Mouse (Mus musculus): ENCODE data around the gene Sptan1. TPM values are rescaled to one million over a fixed set of nuclear protein-coding genes. Genes with fewer than 3 reads are reported as not detected.
"Not testable (repeated sequence)": the region's sequence is repeated elsewhere in the genome, so short reads cannot be mapped to it uniquely, and the experiment has no call there.

Gene Sptan1
- polyA plus RNA-seq, 1 experiment from 2014 or later: 166 TPM

DNA sequence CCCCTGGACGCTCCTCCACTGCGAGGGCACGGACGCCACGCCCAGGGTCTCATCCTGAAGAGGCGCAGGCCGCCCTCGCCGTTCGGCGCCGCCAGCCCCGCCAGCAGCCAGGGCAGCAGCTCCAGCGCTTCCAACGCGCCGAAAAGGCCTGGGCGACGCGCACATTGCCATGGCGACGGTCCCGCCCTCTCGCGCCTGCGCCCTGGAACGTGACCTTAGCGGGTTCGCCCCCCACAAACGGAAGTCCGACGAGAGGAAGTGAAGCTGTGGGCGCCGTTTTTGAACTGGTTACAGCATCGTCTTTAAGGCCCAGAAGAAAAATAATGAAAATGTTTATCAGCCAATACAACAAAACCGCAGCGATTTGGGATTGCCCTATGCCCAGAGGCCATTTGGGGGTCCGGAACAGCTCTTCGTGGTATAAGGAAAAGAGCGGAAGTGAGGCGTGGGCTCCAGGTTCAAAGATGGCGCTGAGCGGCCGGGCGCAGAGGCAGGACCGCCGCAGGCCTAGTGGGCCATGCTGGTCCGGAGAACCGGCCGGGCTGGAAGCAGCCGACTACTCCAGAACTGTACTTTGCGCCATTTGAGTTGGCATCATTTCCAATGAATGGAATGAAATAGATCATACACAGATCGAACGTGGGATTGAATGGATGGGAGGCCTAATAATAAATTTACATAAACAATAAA is 83.5 kb downstream of the Sptan1 start, which contains the start of gene Wdr34:
TSS of gene Wdr34 (minus strand) at position 183 of the 690 bp plus-strand sequence.
- no peaks in the 10 kb centered on the region for H3K9me3 ChIP-seq
- H3K4me1 ChIP-seq: peaks cover 7% of the 10 kb centered on the region
- H3K27ac ChIP-seq (replicated peaks): peak within 1 kb of the TSS; percentile 85
- peak within 1 kb of the TSS; percentile 49 for H3K4me3 ChIP-seq
- peak within 1 kb of the TSS; percentile 50 for H3K9ac ChIP-seq (replicated peaks)
- peak within 1 kb of the TSS; percentile 52 for H3K4me2 ChIP-seq (replicated peaks)
- H3K36me3 ChIP-seq: peaks cover 11% of the 10 kb centered on the region; the same call in 1 of the 2 replicates
- peak; percentile 94 for ATAC-seq (ENCODE audit: low FRiP score, low read depth)
- H3K27me3 ChIP-seq: peaks cover 9% of the 10 kb centered on the region; the same call in 1 of the 2 replicates
- 1% methylated on average over 54 of the region's 54 CpGs for WGBS

GRCm38 (mm10) chr2:30049831-30050230 is 84.5 kb downstream of the Sptan1 start:
- Histone ChIP-seq H3K36me3 (peaks cover 9% of the 10 kb centered on the region; the same call in 1 of the 2 replicates), H3K27ac (replicated peaks) (no peak overlapping the region), H3K4me2 (replicated peaks) (no peak overlapping the region), H3K4me1 (peaks cover 7% of the 10 kb centered on the region), H3K9ac (replicated peaks) (no peak overlapping the region), H3K9me3 (no peaks in the 10 kb centered on the region), H3K27me3 (peaks cover 11% of the 10 kb centered on the region; the same call in 1 of the 2 replicates), H3K4me3 (0 out of 2 replicates have a peak overlapping the region, but pooled peaks have one; percentile 49)
- WGBS: 83% methylated on average over 3 of the region's 3 CpGs
- ATAC-seq (ENCODE audit: low FRiP score, low read depth): no peak

GRCm38 (mm10) chr2:30051992-30052761 is 86.8 kb downstream of the Sptan1 start:
- Histone ChIP-seq H3K4me1 (peaks cover 11% of the 10 kb centered on the region), H3K9me3 (no peaks in the 10 kb centered on the region), H3K27me3 (peaks cover 11% of the 10 kb centered on the region; the same call in 1 of the 2 replicates)

GRCm38 (mm10) chr2:30055310-30055709 is 90.0 kb downstream of the Sptan1 start:
- not testable (repeated sequence) for H3K27ac ChIP-seq (replicated peaks); H3K4me1 ChIP-seq; H3K36me3 ChIP-seq; H3K27me3 ChIP-seq; ATAC-seq (ENCODE audit: low FRiP score, low read depth); H3K9ac ChIP-seq (replicated peaks); H3K4me2 ChIP-seq (replicated peaks); H3K4me3 ChIP-seq; H3K9me3 ChIP-seq
- WGBS: 93% methylated on average over 3 of the region's 3 CpGs

More at GRCm38 (mm10) chr2:30051992-30052761, 86.8 kb downstream of the Sptan1 start:
- WGBS: 47% methylated on average over 6 of the region's 6 CpGs
- ATAC-seq (ENCODE audit: low FRiP score, low read depth): no peak
- no peak overlapping the region for H3K27ac ChIP-seq (replicated peaks)
- no peaks in the 10 kb centered on the region for H3K36me3 ChIP-seq
- no peak overlapping the region for H3K4me2 ChIP-seq (replicated peaks)
- no peak overlapping the region for H3K4me3 ChIP-seq
- H3K9ac ChIP-seq (replicated peaks): no peak overlapping the region

- H3K9me3 ChIP-seq: no peaks in the 10 kb centered on the region
- no peak overlapping the region for H3K27ac ChIP-seq (replicated peaks)
- ATAC-seq (ENCODE audit: low FRiP score, low read depth): no peak
- H3K4me3 ChIP-seq: no peak overlapping the region
- peaks cover 5% of the 10 kb centered on the region; the same call in 1 of the 2 replicates for H3K27me3 ChIP-seq
- H3K9ac ChIP-seq (replicated peaks): no peak overlapping the region
- peaks cover 17% of the 10 kb centered on the region for H3K4me1 ChIP-seq
- no peak overlapping the region for H3K4me2 ChIP-seq (replicated peaks)
- no peaks in the 10 kb centered on the region for H3K36me3 ChIP-seq
- WGBS: 85% methylated on average over 3 of the region's 3 CpGs
Observed at GRCm38 (mm10) chr2:30056736-30057135, 91.4 kb downstream of the Sptan1 start.

- Histone ChIP-seq H3K9me3 (no peaks in the 10 kb centered on the region), H3K4me1 (peaks cover 18% of the 10 kb centered on the region), H3K36me3 (no peaks in the 10 kb centered on the region), H3K9ac (replicated peaks) (no peak within 1 kb of the TSS), H3K27ac (replicated peaks) (no peak within 1 kb of the TSS), H3K27me3 (peaks cover 5% of the 10 kb centered on the region; the same call in 1 of the 2 replicates), H3K4me2 (replicated peaks) (no peak within 1 kb of the TSS), H3K4me3 (no peak within 1 kb of the TSS)
- no peak for ATAC-seq (ENCODE audit: low FRiP score, low read depth)
- 48% methylated on average over 12 of the region's 12 CpGs for WGBS
Observed at GRCm38 (mm10) chr2:30057223-30057904, 92.0 kb downstream of the Sptan1 start, which contains the start of gene Set. Gene Set (plus strand): TSS chr2:30057378.

- Histone ChIP-seq H3K27me3 (peaks cover 5% of the 10 kb centered on the region; the same call in 1 of the 2 replicates), H3K4me2 (replicated peaks) (no peak overlapping the region), H3K9me3 (no peaks in the 10 kb centered on the region), H3K4me3 (no peak overlapping the region), H3K9ac (replicated peaks) (no peak overlapping the region), H3K4me1 (peaks cover 26% of the 10 kb centered on the region), H3K27ac (replicated peaks) (no peak overlapping the region), H3K36me3 (no peaks in the 10 kb centered on the region)
- WGBS: 33% methylated on average over 5 of the region's 5 CpGs
- ATAC-seq (ENCODE audit: low FRiP score, low read depth): no peak
Observed at GRCm38 (mm10) chr2:30058418-30058817, 93.1 kb downstream of the Sptan1 start.

- no peak for ATAC-seq (ENCODE audit: low FRiP score, low read depth)
- peak overlapping the region; percentile 78 for H3K27ac ChIP-seq (replicated peaks)
Observed at GRCm38 (mm10) chr2:30061215-30062166, 96.1 kb downstream of the Sptan1 start.

GRCm38 (mm10) chr2:30062249-30063093 is 97.1 kb downstream of the Sptan1 start:
- Histone ChIP-seq H3K4me3 (peak overlapping the region; percentile 60), H3K4me2 (replicated peaks) (peak overlapping the region; percentile 87), H3K9ac (replicated peaks) (peak overlapping the region; percentile 54), H3K9me3 (no peaks in the 10 kb centered on the region), H3K27me3 (no peaks in the 10 kb centered on the region), H3K27ac (replicated peaks) (peak overlapping the region; percentile 78), H3K4me1 (peaks cover 40% of the 10 kb centered on the region), H3K36me3 (no peaks in the 10 kb centered on the region)
- ATAC-seq (ENCODE audit: low FRiP score, low read depth): no peak
- under 1% methylated on average over 40 of the region's 40 CpGs for WGBS

More at GRCm38 (mm10) chr2:30061215-30062166, 96.1 kb downstream of the Sptan1 start:
- Histone ChIP-seq H3K36me3 (no peaks in the 10 kb centered on the region), H3K27me3 (no peaks in the 10 kb centered on the region), H3K9ac (replicated peaks) (peak overlapping the region; percentile 54), H3K9me3 (no peaks in the 10 kb centered on the region), H3K4me1 (peaks cover 46% of the 10 kb centered on the region), H3K4me2 (replicated peaks) (peak overlapping the region; percentile 87), H3K4me3 (peak overlapping the region; percentile 60)
- WGBS: 8% methylated on average over 37 of the region's 37 CpGs

DNA sequence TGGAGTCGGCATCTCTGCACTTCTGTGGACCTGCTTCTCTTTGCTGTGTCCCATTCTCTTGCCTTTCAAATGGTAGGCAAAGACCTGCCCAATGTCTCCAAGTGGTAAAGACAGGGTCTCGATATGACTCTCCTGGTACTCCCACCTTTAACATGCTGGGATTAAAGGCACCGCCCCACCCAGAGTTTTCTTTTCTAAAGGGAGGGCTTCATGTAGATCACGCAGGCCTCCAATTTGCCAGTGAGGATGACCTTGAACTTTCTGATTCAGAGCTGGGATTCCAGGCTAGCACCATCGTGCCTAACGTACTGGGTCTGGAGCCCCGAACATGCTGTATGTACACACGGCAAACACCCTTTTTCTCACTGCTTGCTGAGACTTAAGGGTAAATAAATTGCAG is 97.9 kb downstream of the Sptan1 start:
- peak overlapping the region; percentile 54 for H3K9ac ChIP-seq (replicated peaks)
- peaks cover 3% of the 10 kb centered on the region for H3K36me3 ChIP-seq
- no peaks in the 10 kb centered on the region for H3K9me3 ChIP-seq
- H3K27ac ChIP-seq (replicated peaks): peak overlapping the region; percentile 78
- H3K27me3 ChIP-seq: no peaks in the 10 kb centered on the region
- no peak for ATAC-seq (ENCODE audit: low FRiP score, low read depth)
- H3K4me1 ChIP-seq: peaks cover 43% of the 10 kb centered on the region
- H3K4me3 ChIP-seq: peak overlapping the region; percentile 60
- peak overlapping the region; percentile 87 for H3K4me2 ChIP-seq (replicated peaks)
- WGBS: 4% methylated on average over 8 of the region's 8 CpGs

All from midbrain, embryonic 12.5 days (tissue).